Mouse (Mus musculus): ENCODE measurements at regions not wholly inside any gene's neighbourhood (a gene's known extent, or its start where the extent isn't known, plus 50 kb on each side); places are given as distances from the start of the nearest gene placed in this dataset.

DNA sequence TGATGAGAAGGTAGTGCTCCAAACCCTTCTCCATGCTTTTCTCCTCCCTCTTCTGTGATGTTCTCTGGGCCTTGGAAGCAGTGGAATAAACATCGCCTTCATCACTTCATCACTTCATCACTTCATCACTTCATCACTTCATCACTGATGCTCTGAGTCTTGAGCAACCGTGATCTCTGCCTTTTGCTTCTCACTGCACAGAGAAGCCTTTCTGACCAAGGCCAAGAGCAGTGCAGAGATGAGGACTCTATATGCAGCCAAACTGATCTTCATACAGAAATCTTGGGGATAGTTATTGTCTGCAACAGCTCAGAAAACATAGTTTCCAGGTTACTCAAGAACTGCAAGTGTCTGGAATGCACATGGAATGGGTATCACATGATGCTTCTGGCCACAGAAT lies 303.0 kb downstream of the Insig2 start:
- no peak overlapping the region for H3K4me3 ChIP-seq (ENCODE audit: low read depth, low read length)
- WGBS = 90% methylated on average over 2 of the region's 2 CpGs

DNA sequence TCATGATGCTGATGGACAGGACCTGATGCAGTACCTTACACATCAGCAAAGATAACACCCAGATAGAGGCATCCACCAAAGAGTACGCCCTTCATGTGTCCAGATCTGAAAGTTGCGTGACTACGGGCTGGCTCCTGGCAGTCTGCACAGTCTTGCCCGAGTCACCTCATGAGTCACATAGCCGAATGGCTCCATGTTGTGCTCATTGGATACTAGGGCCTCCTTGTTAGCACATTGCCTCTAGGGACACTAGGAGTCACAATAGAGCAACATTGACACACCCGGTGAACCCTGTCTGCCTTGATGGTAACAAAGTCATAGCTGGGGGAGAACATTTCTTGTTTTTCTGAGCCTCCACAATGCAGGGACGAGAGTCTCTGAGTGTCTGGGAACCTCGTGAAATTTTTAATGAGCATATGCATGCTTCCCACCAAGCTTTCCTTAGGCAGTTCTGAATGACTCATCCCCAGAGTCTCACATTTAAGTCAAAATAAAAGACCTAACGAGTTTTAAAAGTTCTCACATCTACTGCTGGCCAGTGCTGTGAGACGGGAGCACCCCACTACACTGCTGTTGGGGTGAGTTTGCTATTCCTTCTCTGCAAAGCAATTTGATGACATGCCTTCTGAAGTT lies 297.5 kb downstream of the Insig2 start:
- WGBS = 85% methylated on average over 10 of the region's 10 CpGs
- Histone ChIP-seq H3K4me3 (ENCODE audit: low read depth, low read length) (no peak overlapping the region), H3K4me1 (ENCODE audit: control insufficient read depth, insufficient read depth, insufficient read length, low read length) (no peaks in the 10 kb centered on the region), H3K27me3 (ENCODE audit: control insufficient read depth, insufficient read depth, low read length) (no peaks in the 10 kb centered on the region), H3K36me3 (ENCODE audit: control insufficient read depth, insufficient read depth, low read length) (no peaks in the 10 kb centered on the region), H3K27ac (ENCODE audit: insufficient read depth, low read depth, low read length) (no peak overlapping the region)
- TF ChIP-seq CTCF (IDR thresholded peaks at IDR 0.05; ENCODE audit: extremely low read depth, insufficient read length, insufficient replicate concordance, low read depth, low read length) (no peak), POLR2A (IDR thresholded peaks at IDR 0.05; ENCODE audit: low read depth, low read length) (no peak)

More for the DNA sequence above, 303.0 kb downstream of the Insig2 start:
- Histone ChIP-seq H3K4me1 (ENCODE audit: control insufficient read depth, insufficient read depth, insufficient read length, low read length) (no peaks in the 10 kb centered on the region), H3K27ac (ENCODE audit: insufficient read depth, low read depth, low read length) (no peak overlapping the region), H3K36me3 (ENCODE audit: control insufficient read depth, insufficient read depth, low read length) (no peaks in the 10 kb centered on the region), H3K27me3 (ENCODE audit: control insufficient read depth, insufficient read depth, low read length) (no peaks in the 10 kb centered on the region)
- TF ChIP-seq CTCF (IDR thresholded peaks at IDR 0.05; ENCODE audit: extremely low read depth, insufficient read length, insufficient replicate concordance, low read depth, low read length) = no peak

DNA sequence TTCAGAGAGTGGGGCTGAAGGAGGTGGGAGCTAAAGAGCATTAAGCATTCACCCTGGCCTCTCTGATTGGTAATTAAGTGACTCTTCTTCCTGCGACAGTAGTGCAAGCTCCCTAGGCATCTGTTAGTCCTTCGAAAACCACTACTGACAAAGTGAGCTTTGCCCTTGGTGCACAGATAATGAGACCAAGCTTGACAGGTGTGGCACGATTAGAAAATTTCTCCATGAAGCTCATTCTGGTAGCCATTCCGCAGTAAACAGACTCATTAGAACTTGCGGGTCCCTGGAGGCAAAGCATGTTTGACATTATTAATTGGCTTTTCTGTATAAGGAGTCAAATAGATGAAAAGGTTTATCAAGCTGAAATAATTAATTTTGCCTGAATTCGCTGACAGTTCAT lies 285.8 kb downstream of the Insig2 start:
- Histone ChIP-seq H3K27ac (ENCODE audit: insufficient read depth, low read depth, low read length) (no peak overlapping the region), H3K4me3 (ENCODE audit: low read depth, low read length) (no peak overlapping the region), H3K4me1 (ENCODE audit: control insufficient read depth, insufficient read depth, insufficient read length, low read length) (no peaks in the 10 kb centered on the region), H3K27me3 (ENCODE audit: control insufficient read depth, insufficient read depth, low read length) (no peaks in the 10 kb centered on the region), H3K36me3 (ENCODE audit: control insufficient read depth, insufficient read depth, low read length) (no peaks in the 10 kb centered on the region)
- TF ChIP-seq POLR2A (IDR thresholded peaks at IDR 0.05; ENCODE audit: low read depth, low read length) (no peak), CTCF (IDR thresholded peaks at IDR 0.05; ENCODE audit: extremely low read depth, insufficient read length, insufficient replicate concordance, low read depth, low read length) (no peak)
- 65% methylated on average over 6 of the region's 6 CpGs for WGBS

DNA sequence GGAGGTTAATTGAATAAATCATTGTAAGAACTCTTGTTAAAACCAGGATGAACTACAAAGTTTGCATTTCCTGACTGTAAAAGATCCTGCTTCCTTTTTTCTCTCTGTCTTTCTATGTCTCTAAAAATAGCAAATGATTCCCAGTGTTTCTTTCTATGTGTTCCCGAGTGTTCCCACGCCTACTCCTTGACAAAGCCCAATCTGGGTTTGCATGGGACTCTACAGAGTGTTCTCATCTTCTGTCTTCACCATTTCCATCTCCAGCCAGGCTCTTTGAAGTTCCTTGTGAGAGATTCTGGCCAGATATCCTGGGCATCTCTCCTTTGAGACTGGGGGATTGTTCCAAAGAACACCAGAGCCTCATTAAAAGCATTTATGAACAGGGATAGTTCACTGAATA lies 285.0 kb downstream of the Insig2 start:
- Histone ChIP-seq H3K27me3 (ENCODE audit: control insufficient read depth, insufficient read depth, low read length) (no peaks in the 10 kb centered on the region), H3K4me1 (ENCODE audit: control insufficient read depth, insufficient read depth, insufficient read length, low read length) (no peaks in the 10 kb centered on the region), H3K27ac (ENCODE audit: insufficient read depth, low read depth, low read length) (no peak overlapping the region), H3K4me3 (ENCODE audit: low read depth, low read length) (no peak overlapping the region), H3K36me3 (ENCODE audit: control insufficient read depth, insufficient read depth, low read length) (no peaks in the 10 kb centered on the region)
- 70% methylated on average over 2 of the region's 2 CpGs for WGBS
- TF ChIP-seq POLR2A (IDR thresholded peaks at IDR 0.05; ENCODE audit: low read depth, low read length) = no peak
- no peak for TF ChIP-seq CTCF (IDR thresholded peaks at IDR 0.05; ENCODE audit: extremely low read depth, insufficient read length, insufficient replicate concordance, low read depth, low read length)

DNA sequence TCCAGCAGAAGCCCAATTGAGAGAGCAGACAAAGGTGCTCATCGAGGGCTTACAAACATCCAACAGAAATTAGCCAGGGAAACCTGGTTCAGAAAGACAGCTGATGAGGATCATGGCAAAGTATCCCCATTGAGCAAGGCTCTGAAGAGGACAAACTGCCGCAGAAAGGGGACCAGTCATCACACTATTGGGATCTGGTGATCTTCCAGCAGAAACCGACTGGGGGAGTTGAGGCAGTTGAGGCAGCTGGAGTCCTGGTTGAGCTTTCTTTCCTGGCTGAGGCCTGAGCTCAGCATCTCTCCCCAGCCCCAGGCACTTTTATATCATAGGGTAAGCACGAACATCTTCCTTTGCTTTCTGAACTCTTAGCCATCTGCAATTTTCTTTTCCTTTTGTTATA lies 282.7 kb downstream of the Insig2 start:
- Histone ChIP-seq H3K4me3 (ENCODE audit: low read depth, low read length) (no peak overlapping the region), H3K36me3 (ENCODE audit: control insufficient read depth, insufficient read depth, low read length) (no peaks in the 10 kb centered on the region), H3K27ac (ENCODE audit: insufficient read depth, low read depth, low read length) (no peak overlapping the region), H3K27me3 (ENCODE audit: control insufficient read depth, insufficient read depth, low read length) (no peaks in the 10 kb centered on the region), H3K4me1 (ENCODE audit: control insufficient read depth, insufficient read depth, insufficient read length, low read length) (no peaks in the 10 kb centered on the region)
- TF ChIP-seq POLR2A (IDR thresholded peaks at IDR 0.05; ENCODE audit: low read depth, low read length) (no peak), CTCF (IDR thresholded peaks at IDR 0.05; ENCODE audit: extremely low read depth, insufficient read length, insufficient replicate concordance, low read depth, low read length) (no peak)
- WGBS = 72% methylated on average over 4 of the region's 4 CpGs

DNA sequence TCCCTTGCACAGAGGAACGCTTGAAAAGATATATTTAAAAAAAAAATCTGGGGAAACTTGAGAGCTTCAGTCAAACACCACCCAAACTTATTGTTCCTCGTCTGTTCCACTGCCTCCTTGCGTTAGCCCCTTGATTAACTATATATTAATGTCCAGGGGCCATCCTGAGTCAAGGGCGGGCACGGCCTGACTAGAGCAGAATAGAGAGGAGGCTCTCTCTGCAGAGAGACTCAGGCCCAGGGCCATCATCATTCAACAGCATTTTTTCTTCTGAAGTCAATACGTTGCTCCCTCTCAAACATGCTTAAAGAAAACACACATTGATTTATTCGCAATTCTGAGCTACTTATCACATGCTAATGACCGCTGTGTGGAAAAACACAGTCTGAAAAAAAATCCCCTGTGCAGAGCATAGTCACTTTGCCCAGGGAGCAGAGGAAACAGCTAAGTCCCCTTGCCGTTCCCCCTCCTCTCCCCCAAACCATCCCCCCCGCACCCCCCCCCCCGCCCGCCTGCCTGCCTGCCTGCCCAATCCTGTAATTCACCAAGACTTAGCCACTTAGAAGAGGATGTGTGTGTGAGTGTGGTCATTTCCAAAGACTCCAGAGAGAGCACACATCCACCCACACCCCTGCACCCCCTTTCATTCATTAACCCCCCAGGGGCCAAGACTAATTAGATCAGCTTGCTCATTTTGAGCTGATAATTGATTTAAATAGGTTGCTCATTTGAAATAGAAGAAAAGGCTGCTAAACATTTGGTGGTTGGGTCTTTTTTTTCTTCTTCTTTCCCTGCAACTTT lies 281.5 kb downstream of the Insig2 start:
- WGBS = 32% methylated on average over 12 of the region's 12 CpGs
- H3K4me1 ChIP-seq (ENCODE audit: control insufficient read depth, insufficient read depth, insufficient read length, low read length) = no peaks in the 10 kb centered on the region
- H3K27ac ChIP-seq (ENCODE audit: insufficient read depth, low read depth, low read length) = no peak overlapping the region
- no peaks in the 10 kb centered on the region for H3K36me3 ChIP-seq (ENCODE audit: control insufficient read depth, insufficient read depth, low read length)
- no peaks in the 10 kb centered on the region for H3K27me3 ChIP-seq (ENCODE audit: control insufficient read depth, insufficient read depth, low read length)
- no peak overlapping the region for H3K4me3 ChIP-seq (ENCODE audit: low read depth, low read length)
- no peak for TF ChIP-seq CTCF (IDR thresholded peaks at IDR 0.05; ENCODE audit: extremely low read depth, insufficient read length, insufficient replicate concordance, low read depth, low read length)
- TF ChIP-seq POLR2A (IDR thresholded peaks at IDR 0.05; ENCODE audit: low read depth, low read length) = no peak

DNA sequence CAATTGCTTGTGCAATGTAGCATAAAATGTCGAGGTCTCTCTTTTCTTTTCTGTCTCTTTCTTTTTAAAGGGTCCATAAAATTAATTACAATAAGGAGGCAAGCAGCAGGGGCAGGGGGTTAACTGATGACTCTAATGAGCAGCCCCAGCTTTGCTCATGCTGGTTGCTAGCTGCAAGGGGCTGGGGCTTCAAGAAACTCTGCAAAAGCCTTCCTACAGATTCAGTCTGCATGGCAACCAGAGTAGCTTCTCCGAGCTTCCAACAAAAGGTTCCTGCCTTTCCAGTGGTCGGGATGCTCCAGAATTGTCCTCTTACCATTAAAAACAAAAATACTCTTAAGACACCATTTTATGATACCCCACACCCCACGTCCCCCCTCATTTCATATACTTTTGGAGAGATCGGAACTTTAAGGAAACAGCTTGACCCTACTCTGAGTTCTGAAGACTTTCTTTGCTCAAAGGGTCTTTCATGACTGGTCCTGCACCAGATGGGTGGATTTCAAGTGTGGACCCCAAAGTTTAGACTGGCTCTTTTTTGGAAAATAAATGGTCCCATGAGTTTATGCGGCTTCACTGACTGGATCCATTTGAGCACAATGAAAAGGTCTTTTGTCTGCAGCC lies 280.8 kb downstream of the Insig2 start:
- 67% methylated on average over 6 of the region's 6 CpGs for WGBS
- Histone ChIP-seq H3K4me3 (ENCODE audit: low read depth, low read length) (no peak overlapping the region), H3K27me3 (ENCODE audit: control insufficient read depth, insufficient read depth, low read length) (no peaks in the 10 kb centered on the region)

More for the DNA sequence above, 280.8 kb downstream of the Insig2 start:
- H3K36me3 ChIP-seq (ENCODE audit: control insufficient read depth, insufficient read depth, low read length) = no peaks in the 10 kb centered on the region
- no peak for TF ChIP-seq POLR2A (IDR thresholded peaks at IDR 0.05; ENCODE audit: low read depth, low read length)
- no peak for TF ChIP-seq CTCF (IDR thresholded peaks at IDR 0.05; ENCODE audit: extremely low read depth, insufficient read length, insufficient replicate concordance, low read depth, low read length)
- H3K4me1 ChIP-seq (ENCODE audit: control insufficient read depth, insufficient read depth, insufficient read length, low read length) = no peaks in the 10 kb centered on the region
- H3K27ac ChIP-seq (ENCODE audit: insufficient read depth, low read depth, low read length) = no peak overlapping the region

Measured in small intestine, adult 2 months (tissue).